Mouse (Mus musculus): ENCODE data around the gene Hao2.

Gene Hao2

GRCm38 (mm10) chr3:98888206-98888605 is 4.8 kb downstream of the Hao2 start:
- no peaks in the 10 kb centered on the region for H3K9me3 ChIP-seq (ENCODE audit: low read length)
- H3K4me1 ChIP-seq (replicated peaks; ENCODE audit: low read depth, low read length), result no peaks in the 10 kb centered on the region
- no peak overlapping the region for H3K4me3 ChIP-seq (replicated peaks; ENCODE audit: low read length)
- no peaks in the 10 kb centered on the region for H3K36me3 ChIP-seq (ENCODE audit: insufficient read depth, low read length)
- H3K27me3 ChIP-seq (ENCODE audit: insufficient read depth, low read length), result no peaks in the 10 kb centered on the region
- no peak for TF ChIP-seq NANOG (IDR thresholded peaks at IDR 0.05; ENCODE audit: borderline replicate concordance, low read length)
- TF ChIP-seq CTCF (conservative IDR thresholded peaks at IDR 0.05; ENCODE audit: low read length), result no peak
- no peak for TF ChIP-seq POU5F1 (IDR thresholded peaks at IDR 0.05; ENCODE audit: borderline replicate concordance, low read length)

GRCm38 (mm10) chr3:98880831-98881230 is 12.2 kb downstream of the Hao2 start:
- Histone ChIP-seq H3K9me3 (ENCODE audit: low read length) (no peaks in the 10 kb centered on the region), H3K36me3 (ENCODE audit: insufficient read depth, low read length) (no peaks in the 10 kb centered on the region)

GRCm38 (mm10) chr3:98880216-98880615 is 12.8 kb downstream of the Hao2 start:
- H3K4me3 ChIP-seq (replicated peaks; ENCODE audit: low read length), result no peak overlapping the region
- no peak for TF ChIP-seq NANOG (IDR thresholded peaks at IDR 0.05; ENCODE audit: borderline replicate concordance, low read length)
- no peak for TF ChIP-seq CTCF (conservative IDR thresholded peaks at IDR 0.05; ENCODE audit: low read length)
- no peak for TF ChIP-seq POU5F1 (IDR thresholded peaks at IDR 0.05; ENCODE audit: borderline replicate concordance, low read length)
- no peaks in the 10 kb centered on the region for H3K9me3 ChIP-seq (ENCODE audit: low read length)
- H3K27me3 ChIP-seq (ENCODE audit: insufficient read depth, low read length), result no peaks in the 10 kb centered on the region
- no peaks in the 10 kb centered on the region for H3K36me3 ChIP-seq (ENCODE audit: insufficient read depth, low read length)
- H3K4me1 ChIP-seq (replicated peaks; ENCODE audit: low read depth, low read length), result no peaks in the 10 kb centered on the region

More at GRCm38 (mm10) chr3:98880831-98881230, 12.2 kb downstream of the Hao2 start:
- Histone ChIP-seq H3K4me3 (replicated peaks; ENCODE audit: low read length) (no peak overlapping the region), H3K27me3 (ENCODE audit: insufficient read depth, low read length) (no peaks in the 10 kb centered on the region), H3K4me1 (replicated peaks; ENCODE audit: low read depth, low read length) (no peaks in the 10 kb centered on the region)
- TF ChIP-seq CTCF (conservative IDR thresholded peaks at IDR 0.05; ENCODE audit: low read length) (no peak), NANOG (IDR thresholded peaks at IDR 0.05; ENCODE audit: borderline replicate concordance, low read length) (no peak), POU5F1 (IDR thresholded peaks at IDR 0.05; ENCODE audit: borderline replicate concordance, low read length) (no peak)

- TF ChIP-seq CTCF (conservative IDR thresholded peaks at IDR 0.05; ENCODE audit: low read length), result no peak
- no peak for TF ChIP-seq NANOG (IDR thresholded peaks at IDR 0.05; ENCODE audit: borderline replicate concordance, low read length)
- TF ChIP-seq POU5F1 (IDR thresholded peaks at IDR 0.05; ENCODE audit: borderline replicate concordance, low read length), result no peak
- Histone ChIP-seq H3K27me3 (ENCODE audit: insufficient read depth, low read length) (no peaks in the 10 kb centered on the region), H3K36me3 (ENCODE audit: insufficient read depth, low read length) (no peaks in the 10 kb centered on the region), H3K9me3 (ENCODE audit: low read length) (no peaks in the 10 kb centered on the region), H3K4me3 (replicated peaks; ENCODE audit: low read length) (no peak overlapping the region), H3K4me1 (replicated peaks; ENCODE audit: low read depth, low read length) (no peaks in the 10 kb centered on the region)
These were observed 24.8 kb downstream of the Hao2 start for GRCm38 (mm10) chr3:98868219-98868618.

GRCm38 (mm10) chr3:98862800-98863199 is 30.2 kb downstream of the Hao2 start:
- H3K36me3 ChIP-seq (ENCODE audit: insufficient read depth, low read length), result no peaks in the 10 kb centered on the region
- H3K9me3 ChIP-seq (ENCODE audit: low read length), result no peaks in the 10 kb centered on the region
- no peaks in the 10 kb centered on the region for H3K4me1 ChIP-seq (replicated peaks; ENCODE audit: low read depth, low read length)
- H3K27me3 ChIP-seq (ENCODE audit: insufficient read depth, low read length), result no peaks in the 10 kb centered on the region
- no peak overlapping the region for H3K4me3 ChIP-seq (replicated peaks; ENCODE audit: low read length)
- TF ChIP-seq POU5F1 (IDR thresholded peaks at IDR 0.05; ENCODE audit: borderline replicate concordance, low read length) (no peak), NANOG (IDR thresholded peaks at IDR 0.05; ENCODE audit: borderline replicate concordance, low read length) (no peak), CTCF (conservative IDR thresholded peaks at IDR 0.05; ENCODE audit: low read length) (no peak)

- Histone ChIP-seq H3K4me3 (replicated peaks; ENCODE audit: low read length) (no peak within 1 kb of the TSS), H3K36me3 (ENCODE audit: insufficient read depth, low read length) (no peaks in the 10 kb centered on the region), H3K4me1 (replicated peaks; ENCODE audit: low read depth, low read length) (no peaks in the 10 kb centered on the region), H3K27me3 (ENCODE audit: insufficient read depth, low read length) (no peaks in the 10 kb centered on the region), H3K9me3 (ENCODE audit: low read length) (no peaks in the 10 kb centered on the region)
- TF ChIP-seq CTCF (conservative IDR thresholded peaks at IDR 0.05; ENCODE audit: low read length) (no peak), POU5F1 (IDR thresholded peaks at IDR 0.05; ENCODE audit: borderline replicate concordance, low read length) (no peak), NANOG (IDR thresholded peaks at IDR 0.05; ENCODE audit: borderline replicate concordance, low read length) (no peak)
These were observed 33.5 kb downstream of the Hao2 start, which contains the start of gene Hsd3b1 for GRCm38 (mm10) chr3:98859576-98859975. Gene Hsd3b1 (minus strand): TSS chr3:98859794.

- H3K4me3 ChIP-seq (replicated peaks; ENCODE audit: low read length), result no peak overlapping the region
- no peaks in the 10 kb centered on the region for H3K36me3 ChIP-seq (ENCODE audit: insufficient read depth, low read length)
- H3K27me3 ChIP-seq (ENCODE audit: insufficient read depth, low read length), result no peaks in the 10 kb centered on the region
- no peaks in the 10 kb centered on the region for H3K4me1 ChIP-seq (replicated peaks; ENCODE audit: low read depth, low read length)
- H3K9me3 ChIP-seq (ENCODE audit: low read length), result no peaks in the 10 kb centered on the region
- TF ChIP-seq POU5F1 (IDR thresholded peaks at IDR 0.05; ENCODE audit: borderline replicate concordance, low read length) (no peak), NANOG (IDR thresholded peaks at IDR 0.05; ENCODE audit: borderline replicate concordance, low read length) (no peak), CTCF (conservative IDR thresholded peaks at IDR 0.05; ENCODE audit: low read length) (no peak)
These were observed 35.0 kb downstream of the Hao2 start for GRCm38 (mm10) chr3:98858051-98858450.

GRCm38 (mm10) chr3:98856892-98857291 is 36.1 kb downstream of the Hao2 start:
- no peaks in the 10 kb centered on the region for H3K9me3 ChIP-seq (ENCODE audit: low read length)
- H3K36me3 ChIP-seq (ENCODE audit: insufficient read depth, low read length), result no peaks in the 10 kb centered on the region
- no peak for TF ChIP-seq NANOG (IDR thresholded peaks at IDR 0.05; ENCODE audit: borderline replicate concordance, low read length)
- TF ChIP-seq POU5F1 (IDR thresholded peaks at IDR 0.05; ENCODE audit: borderline replicate concordance, low read length), result no peak
- TF ChIP-seq CTCF (conservative IDR thresholded peaks at IDR 0.05; ENCODE audit: low read length), result no peak
- no peak overlapping the region for H3K4me3 ChIP-seq (replicated peaks; ENCODE audit: low read length)
- H3K27me3 ChIP-seq (ENCODE audit: insufficient read depth, low read length), result no peaks in the 10 kb centered on the region
- no peaks in the 10 kb centered on the region for H3K4me1 ChIP-seq (replicated peaks; ENCODE audit: low read depth, low read length)

GRCm38 (mm10) chr3:98855160-98855559 is 37.9 kb downstream of the Hao2 start:
- no peak overlapping the region for H3K4me3 ChIP-seq (replicated peaks; ENCODE audit: low read length)
- H3K4me1 ChIP-seq (replicated peaks; ENCODE audit: low read depth, low read length), result no peaks in the 10 kb centered on the region
- TF ChIP-seq NANOG (IDR thresholded peaks at IDR 0.05; ENCODE audit: borderline replicate concordance, low read length), result no peak
- TF ChIP-seq POU5F1 (IDR thresholded peaks at IDR 0.05; ENCODE audit: borderline replicate concordance, low read length), result no peak
- TF ChIP-seq CTCF (conservative IDR thresholded peaks at IDR 0.05; ENCODE audit: low read length), result no peak
- no peaks in the 10 kb centered on the region for H3K27me3 ChIP-seq (ENCODE audit: insufficient read depth, low read length)
- no peaks in the 10 kb centered on the region for H3K9me3 ChIP-seq (ENCODE audit: low read length)
- H3K36me3 ChIP-seq (ENCODE audit: insufficient read depth, low read length), result no peaks in the 10 kb centered on the region
